Mouse (Mus musculus): ENCODE results near the gene En2. TPM values are rescaled to one million over a fixed set of nuclear protein-coding genes. Genes with fewer than 3 reads are reported as not detected.

En2 gene
- total RNA-seq, 1 experiment from 2014 or later = 0.24 TPM

DNA sequence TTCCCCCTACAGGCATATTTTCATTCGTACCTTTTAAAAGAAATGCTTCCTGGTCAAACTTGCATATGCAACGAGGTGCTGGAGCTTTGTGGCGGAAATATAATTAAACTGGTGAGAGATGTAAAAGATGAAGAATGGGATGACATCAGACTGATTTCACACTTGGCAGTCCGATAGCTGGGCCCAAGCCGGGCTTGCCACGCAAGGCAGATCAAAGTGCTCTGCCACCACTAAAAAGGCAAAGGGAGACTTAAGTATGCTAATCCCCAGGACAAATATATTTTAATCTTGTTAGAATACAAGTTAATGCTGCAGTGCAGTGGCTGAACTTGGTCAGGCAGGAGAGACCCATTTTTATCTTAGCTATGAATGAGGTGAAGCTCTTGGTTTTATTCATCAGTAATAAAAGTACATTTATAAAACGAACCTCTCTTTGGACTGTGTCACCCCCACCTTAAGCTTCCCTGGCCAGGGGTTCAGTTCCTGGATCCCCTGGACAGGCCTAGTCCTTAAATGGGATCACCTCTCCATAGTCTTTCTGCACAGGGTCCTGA is 13.8 kb downstream of the En2 start:
- no peak for DNase-seq

- no peak for DNase-seq
Observed at GRCm38 (mm10) chr5:28191201-28192098, 26.0 kb downstream of the En2 start.

GRCm38 (mm10) chr5:28192099-28192454 is 26.6 kb downstream of the En2 start:
- DNase-seq = no peak

GRCm38 (mm10) chr5:28195473-28195872 is 30.0 kb downstream of the En2 start:
- DNase-seq = no peak

DNA sequence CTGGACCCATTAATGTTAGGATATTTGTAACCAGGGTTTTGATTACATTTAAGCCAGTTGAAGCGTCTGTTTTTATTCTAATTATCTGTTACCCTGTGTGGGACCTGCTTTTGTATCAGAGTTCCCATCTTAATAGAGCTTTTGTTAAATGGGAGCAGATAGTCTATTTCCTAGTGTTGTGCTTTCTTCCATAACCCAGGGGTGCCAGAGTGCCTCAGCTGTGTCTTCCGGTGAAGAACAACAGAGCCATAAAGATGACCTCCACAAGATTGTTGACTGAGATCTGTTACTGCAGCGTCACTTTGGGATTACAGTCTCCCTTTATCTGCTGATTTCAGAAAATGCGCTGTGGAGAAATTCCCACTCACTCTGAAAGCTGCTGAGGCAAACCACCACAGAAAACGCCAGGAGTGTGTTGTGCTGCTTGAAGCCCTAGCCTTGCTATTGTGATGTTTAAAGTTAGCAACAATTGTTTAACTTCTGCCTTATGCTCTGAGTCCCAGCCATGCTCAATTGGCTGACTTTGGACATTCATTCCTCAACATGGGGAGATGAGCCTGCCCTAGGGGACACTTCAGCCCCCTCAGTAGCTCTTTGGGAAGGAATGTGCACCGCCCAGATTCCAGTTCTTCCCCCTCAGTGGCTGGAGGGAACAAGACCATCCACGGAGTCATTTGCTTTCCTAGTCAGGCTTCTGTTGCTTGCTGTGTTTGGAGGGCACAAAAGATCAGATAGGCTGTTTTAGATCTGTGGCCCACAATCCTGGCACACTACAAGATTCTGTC is 33.8 kb downstream of the En2 start:
- DNase-seq = no peak

- no peak for DNase-seq
Observed at GRCm38 (mm10) chr5:28203086-28203485, 37.6 kb downstream of the En2 start.

GRCm38 (mm10) chr5:28204678-28205077 is 39.2 kb downstream of the En2 start:
- no peak for DNase-seq

DNA sequence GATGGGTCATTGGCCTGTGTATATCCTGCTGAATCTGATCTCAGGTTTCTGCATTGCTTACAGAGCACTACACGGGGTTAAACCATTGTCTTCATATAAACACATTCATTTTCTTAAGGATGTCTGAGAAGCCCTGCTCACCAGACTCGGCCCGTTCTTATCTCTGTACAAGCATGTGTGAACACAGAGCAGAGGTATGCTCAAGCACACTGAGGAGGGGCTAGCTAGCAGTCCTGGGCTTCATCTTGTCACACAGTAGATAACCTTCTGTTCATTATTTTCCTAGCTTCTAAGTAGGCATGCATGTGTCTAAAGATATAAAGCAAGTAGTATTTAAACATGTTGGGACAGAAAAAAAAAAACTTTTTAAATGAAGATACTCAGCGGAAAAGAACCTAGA is 41.0 kb downstream of the En2 start:
- DNase-seq = no peak

DNA sequence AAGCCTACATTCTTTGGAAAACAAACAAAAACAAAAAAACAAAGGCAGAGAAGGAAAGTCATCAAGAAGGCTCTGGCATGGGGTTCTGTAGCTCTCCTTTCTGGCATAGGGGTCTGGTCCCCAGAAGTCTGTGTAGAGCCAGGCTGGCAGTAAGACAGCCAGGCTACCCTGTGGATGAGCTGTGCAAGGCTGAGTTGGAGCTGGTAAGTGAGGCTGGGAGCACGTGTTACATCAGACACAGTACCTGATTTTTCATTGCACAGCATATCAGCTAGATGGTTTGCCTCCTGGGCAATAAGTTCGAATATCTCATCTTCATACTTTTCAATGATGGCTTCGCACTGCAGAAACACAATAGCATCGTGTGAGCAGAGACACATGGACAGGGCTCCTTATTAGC is 41.5 kb downstream of the En2 start:
- DNase-seq = no peak

- no peak for DNase-seq
Observed at GRCm38 (mm10) chr5:28208726-28209520, 43.4 kb downstream of the En2 start.

DNA sequence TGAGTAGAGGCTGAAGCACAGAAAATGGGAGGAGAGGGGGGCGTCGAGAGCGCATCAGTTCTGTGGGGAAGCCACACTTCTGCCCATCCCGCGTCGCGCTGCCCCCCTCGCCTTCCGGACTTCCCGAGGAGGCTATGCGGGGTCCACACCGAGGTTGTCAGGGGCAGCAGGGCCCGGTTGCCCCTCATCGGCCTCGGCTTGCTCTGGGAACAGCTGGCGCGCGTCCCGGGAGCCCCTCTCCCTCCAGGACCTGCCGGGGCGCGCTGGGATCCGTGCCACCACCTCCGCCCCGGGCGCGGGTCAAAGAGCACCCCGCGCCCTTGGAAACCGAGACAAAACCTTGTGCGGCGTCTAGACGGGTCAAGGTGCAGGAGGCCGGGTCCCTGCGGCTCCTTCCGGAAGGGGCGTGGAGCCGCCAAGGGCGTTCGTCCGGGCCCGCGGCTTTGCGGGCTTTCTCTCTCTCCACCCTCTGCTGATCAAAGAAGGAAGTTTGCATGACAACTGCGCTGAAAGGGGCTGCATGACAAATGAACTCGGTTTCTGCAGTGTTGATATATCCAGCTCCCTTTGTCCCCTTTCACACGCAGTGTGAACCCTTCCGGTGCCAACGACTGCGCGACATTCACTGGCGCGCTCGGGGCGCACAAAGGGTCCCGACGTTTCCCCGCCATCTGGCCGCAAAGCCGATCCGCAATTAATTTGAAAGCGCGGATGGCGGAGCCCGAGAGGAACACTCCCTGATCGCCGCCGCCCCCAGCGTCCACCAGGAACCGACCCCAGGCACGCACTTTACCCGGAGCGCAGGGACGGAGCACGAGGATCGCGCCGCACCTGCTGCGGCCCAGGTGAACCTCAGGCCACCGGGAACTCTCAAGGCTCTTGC is 44.3 kb downstream of the En2 start:
- DNase-seq = no peak

DNA sequence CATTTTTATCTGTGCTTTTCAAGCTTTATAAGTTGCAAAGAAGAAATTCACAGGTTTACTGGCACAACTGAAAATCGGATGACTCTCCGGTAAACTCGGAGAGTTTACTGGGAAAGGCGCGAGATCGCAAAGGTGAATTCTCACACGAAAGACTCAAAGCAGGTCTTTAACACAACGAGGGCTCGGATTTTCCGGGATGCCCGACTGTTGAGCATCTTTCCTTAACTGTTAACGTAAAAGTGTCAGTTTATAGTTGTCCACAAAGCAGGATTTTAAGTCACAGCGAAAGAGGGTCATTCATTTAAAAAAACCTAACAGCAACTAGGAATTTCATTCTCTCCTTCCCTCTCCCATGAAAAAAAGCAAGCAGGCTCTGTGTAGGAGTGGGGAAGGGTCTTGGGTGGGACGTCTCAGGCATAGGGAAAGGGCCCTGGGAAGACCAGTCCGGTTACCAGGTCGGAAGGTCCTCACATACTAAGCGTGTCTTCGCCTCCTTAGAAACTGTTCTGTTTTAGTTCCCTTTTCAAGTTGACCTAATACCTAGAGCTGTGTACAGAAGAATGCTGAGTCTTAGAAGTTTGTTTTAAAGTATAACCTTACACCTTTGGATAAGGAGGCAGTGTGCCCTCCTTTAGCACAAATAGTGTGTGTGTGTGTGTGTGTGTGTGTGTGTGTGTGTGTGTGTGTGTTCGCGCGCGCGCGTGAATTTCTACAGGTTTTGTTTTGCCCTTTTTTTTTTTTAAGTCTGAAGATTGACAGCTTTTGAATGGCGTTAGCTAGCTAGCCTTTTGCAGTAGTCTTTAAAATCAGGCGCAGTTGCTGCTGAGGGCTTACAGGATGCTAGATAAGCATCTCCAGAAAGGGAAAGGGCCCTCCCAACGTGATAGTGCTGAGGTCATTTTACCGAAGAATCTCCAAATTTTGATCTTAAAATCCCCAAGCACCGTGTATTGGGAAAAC is 45.4 kb downstream of the En2 start:
- no peak for DNase-seq

DNA sequence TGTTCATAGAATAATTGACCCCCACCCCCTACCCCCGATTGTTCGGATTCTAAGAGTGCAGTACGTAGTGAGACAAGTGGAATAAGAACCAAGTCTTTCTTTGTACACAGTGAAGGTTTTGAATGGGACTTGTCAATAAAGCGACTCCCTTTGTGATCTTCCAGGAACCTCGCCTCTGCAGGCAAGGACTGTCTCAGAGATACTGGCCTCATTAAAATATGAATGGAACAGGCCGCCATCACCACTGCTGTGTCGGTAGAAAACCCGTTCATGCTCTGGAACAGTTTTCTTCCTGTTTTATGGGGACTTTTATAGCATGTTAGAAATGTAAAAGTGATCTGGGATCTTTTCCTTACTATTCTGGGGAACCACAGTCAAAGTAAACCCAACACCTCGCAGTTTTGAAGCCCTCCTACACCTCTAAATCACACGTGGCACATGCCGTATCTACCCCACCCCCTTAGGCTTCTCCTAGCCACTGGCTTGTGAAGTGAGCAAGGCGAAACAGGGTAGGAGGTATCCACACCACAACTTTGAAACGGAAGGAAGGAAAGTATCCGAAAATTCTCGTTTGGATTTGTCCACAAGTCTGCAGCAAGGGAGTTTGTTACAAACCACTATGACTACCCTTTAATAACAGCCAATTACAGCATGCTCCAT is 46.3 kb downstream of the En2 start:
- DNase-seq = no peak

GRCm38 (mm10) chr5:28213441-28213840 is 47.9 kb downstream of the En2 start:
- no peak for DNase-seq

DNA sequence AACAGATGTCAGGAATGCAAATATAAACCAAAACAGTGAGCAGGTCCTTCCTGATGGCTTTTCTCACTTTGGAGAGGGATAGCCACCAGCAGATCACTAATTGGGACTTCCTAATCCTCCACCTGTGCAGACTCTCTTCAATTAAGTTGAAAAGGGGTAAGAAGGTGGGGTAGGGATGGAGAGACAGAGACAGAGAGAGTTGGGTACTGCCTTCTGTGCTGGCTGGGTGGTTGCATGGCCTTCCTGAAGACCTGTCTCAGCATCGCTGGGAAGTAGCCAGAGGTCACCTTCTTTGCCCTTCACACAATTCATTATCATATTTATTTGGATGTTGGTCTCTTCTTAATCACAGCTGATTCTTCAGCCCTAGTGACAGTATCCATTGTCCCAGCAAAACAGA is 54.1 kb downstream of the En2 start:
- DNase-seq = no peak

All from adrenal gland, postnatal 25 days (tissue).